Mouse (Mus musculus) cerebellum, postnatal 36 days (tissue): ENCODE data around the gene Ikzf1.

Experiments
- DNase-seq, 2 experiments: peaks; one replicate each; pipeline ENCODE4 v3.0.0; 2021 to 2022; ENCODE audit warnings: mixed read lengths in 2 of 2

The Ikzf1 gene

DNA sequence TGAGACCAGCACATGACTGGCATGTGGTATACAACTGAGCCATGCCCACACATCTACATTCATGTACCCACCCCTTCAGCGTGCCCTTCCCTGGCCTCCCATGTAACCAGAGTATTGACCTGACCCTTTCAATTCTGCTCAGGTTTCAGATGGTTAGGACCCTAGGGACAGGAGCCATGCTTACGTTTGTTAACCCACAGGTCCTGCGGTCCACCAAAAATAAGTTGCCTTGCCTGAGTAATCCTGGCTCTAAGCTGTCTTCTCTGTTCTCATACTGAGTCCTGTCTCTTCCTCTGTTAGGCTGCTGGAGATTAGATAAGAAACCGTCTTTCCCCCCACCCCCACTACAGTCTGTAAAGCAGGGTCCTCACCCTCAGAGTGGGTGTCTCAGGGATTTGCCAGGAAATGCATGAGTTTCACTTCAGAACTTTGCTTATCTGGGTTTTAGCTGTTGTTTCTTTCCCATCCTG, 42.0 kb downstream of the Ikzf1 start:
- no peak for DNase-seq

DNA sequence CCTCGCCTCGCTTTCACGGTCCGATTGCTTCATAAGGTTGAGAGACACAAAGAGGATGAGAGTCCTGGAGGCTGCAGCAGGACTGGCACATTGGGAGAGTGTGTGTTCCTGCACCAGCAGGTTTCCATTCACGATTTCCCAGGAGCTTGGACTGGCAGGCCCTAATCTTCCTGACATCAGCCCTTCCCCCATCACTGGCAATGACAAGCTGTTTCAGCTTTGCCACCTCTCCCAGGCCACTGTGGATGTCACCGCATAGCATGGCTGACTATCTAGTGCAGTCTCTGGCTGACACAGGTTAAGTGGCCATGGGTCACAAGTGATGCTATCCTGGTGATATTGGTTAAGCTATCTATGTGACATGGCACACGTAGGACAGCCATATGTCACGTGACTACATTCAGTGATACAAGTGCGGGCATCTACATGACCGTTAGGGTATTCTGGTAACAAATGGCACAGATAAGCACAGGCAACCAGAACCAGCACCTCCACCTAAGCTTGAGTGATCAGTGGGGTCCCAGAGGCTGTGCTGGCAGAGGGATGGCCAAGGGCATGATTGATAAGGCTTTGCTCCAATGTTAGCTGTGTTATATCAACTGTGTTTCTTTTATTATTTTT, 43.2 kb downstream of the Ikzf1 start:
- no peak for DNase-seq

DNA sequence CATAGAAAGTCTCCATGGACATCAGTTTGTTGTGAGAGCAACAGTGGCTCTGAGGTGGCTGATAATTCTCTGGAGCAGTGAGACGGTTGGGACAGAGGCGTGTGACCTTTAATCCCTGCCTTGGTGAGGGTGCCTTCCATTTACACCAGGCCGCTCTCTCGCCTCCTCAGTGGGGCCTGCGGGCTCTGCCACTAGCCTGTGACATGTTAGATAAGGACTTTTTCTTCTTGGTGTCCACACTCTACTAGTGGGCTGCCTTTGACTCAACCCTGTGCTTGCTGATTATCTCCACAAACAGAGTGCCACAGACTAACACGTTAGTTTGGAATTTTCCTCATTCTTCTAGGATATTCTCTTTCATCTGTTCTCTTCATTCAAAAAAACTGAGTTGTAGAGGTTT, 44.4 kb downstream of the Ikzf1 start:
- DNase-seq, result no peak

DNA sequence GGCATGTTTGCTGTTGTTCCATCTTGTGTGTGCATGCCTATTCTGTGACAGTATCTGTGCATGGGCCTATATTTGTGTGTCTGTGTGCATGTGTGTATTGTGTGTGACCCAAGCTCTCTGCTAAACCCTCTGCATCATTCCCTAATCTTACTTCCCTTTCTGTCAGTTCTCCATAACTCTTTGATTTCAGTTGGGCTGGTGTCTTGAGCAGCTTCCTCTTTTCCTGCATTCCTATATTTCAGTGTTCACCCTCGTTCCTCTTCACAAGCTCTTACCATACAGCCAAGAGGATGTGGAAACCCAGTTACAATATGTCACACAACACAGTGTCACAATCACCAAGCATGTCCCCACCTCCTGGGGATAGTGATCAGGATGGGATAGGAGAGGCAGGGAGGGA, 45.3 kb downstream of the Ikzf1 start:
- no peak for DNase-seq

DNA sequence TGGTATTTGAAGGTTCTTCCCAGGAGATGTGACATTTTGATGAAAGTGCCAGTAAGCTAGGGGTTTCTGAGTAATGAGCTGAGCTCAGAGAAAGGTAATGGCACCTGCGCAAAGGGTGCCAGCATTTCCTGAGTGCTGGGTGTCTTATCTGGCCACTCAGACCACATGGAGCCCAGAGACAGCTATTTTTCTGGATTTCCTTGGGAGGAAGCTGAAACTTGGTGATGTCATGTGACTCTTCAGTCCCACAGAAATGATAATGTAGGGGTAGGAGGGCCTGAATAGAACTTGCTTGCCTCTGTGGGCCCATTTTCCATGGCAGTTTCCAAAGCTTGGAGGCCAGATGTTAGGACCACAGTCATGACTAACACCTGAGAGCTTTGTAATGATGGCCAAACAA, 46.9 kb downstream of the Ikzf1 start:
- no peak for DNase-seq

DNA sequence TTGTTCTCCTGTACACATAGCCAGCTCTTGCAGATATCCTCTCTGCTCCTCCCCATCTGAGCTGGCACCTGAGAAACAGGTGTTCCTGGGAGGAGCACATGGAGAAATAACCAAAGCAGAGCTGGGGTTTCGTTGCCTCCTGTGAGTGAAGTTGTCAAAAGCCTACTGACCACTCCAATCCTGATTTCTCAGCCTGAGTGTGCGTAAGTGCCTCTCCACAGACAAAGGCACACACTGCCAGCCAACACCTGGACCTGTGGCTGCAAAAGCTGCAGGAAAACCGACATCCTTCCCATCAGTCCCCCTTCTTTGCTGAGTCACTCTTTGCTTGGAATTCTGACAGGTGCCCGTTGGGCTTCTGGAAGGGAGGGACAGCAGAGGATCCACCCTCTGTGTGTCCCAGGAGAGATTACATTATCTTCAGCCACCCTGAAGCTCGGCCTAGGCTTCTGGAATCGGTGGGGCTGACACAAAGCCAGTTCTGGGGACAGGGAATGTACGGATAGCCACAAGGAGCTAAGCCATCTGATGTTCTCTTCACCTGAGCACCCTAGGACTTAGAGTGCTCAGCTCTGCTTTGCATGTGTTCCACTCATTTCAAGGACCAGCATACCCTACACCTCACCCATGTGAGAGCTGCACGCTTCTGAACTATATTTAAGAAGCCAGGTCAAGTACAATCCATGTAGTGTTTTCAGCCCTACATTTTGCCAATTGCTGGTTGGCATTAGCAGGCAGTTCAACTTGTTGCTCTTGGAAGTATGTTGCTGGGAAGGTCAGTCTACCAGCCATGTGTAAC, 48.4 kb downstream of the Ikzf1 start:
- no peak for DNase-seq

DNA sequence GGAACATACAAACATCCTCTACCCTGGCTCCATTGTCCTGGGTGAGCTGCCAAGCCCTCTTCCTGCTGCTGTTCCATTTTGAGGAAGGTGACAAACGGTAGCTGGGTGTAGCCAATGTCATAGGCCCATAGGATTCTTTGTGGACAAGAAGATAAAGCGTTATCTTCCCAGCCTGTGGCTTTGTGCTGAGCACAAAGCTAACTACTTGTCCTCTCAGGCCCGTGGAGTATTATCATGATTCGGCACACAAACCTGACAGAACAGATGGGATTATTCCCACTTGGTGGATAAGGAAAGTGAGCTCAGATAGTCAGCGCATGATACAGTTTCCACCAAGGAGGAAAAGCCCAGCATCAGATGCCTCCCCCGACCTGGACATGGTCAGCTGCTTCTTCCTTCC, 50.4 kb downstream of the Ikzf1 start:
- no peak for DNase-seq

DNA sequence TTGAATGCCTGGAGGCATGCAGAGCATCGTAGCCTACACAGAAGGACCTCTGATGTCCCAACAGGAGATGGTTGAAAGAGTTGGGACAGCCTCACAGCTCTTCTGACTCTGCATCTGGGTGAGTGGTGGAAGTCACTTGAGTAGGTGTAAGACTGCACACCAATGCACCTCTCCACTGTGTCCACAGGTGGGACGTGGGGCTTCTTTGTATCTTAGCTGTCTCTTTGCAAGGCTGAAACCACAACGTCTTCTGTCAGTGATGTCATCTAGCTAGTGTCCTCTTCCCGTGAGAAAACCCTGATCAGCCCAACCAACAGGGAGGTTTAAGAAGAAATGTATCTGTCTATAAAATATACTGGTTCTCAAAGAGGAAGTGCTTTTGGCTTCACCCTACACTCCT, 52.1 kb downstream of the Ikzf1 start:
- DNase-seq, result no peak

DNA sequence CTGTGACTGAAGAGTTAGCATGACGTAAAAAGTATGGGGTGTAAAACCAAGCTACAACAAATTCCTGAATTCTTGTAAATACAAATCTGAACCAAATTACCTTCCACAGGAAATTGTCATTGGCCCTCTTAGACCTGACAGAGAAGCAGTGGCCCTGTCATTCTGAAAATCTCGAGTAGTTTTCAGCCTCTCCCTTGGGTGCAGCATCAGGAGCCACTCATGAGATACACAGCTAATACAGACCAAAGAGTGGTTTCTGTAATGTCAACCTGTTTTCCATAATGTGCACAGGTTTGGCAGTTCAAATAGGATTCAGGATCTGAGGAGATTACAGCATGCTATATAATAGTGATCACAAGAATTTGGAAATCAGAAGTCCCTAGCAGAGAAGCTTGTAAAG, 52.8 kb downstream of the Ikzf1 start:
- no peak for DNase-seq

DNA sequence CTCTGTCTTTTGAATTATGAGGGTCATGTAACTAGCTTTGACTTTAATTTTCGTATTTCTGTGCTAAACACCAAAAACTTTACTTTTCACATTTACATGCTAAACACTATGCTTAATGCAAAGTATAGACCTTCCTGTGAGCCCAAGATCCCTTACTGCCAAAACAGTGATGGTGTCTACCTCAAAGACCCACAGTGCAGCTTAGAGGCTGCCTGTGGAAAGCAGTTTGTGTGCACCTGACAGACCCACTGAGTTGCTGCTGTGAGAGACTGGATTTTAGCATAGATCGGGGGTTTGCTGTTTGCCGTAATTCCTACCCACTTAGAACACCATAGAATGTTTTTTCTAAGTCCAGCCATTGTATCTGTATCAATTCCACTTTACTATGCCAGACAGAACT, 54.3 kb downstream of the Ikzf1 start:
- DNase-seq, result no peak

DNA sequence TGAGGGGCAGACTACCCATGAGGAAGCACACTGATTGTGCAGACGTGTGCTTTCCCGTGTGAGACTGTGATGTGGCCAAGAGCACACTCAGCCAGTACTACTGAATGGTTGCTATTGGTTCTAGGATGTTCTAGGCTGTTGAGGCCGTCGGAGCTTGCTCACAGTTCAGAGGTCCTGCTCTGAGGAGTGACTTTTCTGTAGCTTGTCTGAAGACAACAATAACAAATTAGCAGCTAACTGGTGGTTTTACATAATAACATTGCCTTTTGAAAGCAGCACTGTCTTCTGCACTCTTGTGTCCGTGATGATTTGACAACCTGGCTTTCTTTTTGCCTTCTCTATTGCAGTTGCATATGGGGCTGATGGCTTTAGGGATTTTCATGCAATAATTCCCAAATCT, 55.8 kb downstream of the Ikzf1 start:
- no peak for DNase-seq

DNA sequence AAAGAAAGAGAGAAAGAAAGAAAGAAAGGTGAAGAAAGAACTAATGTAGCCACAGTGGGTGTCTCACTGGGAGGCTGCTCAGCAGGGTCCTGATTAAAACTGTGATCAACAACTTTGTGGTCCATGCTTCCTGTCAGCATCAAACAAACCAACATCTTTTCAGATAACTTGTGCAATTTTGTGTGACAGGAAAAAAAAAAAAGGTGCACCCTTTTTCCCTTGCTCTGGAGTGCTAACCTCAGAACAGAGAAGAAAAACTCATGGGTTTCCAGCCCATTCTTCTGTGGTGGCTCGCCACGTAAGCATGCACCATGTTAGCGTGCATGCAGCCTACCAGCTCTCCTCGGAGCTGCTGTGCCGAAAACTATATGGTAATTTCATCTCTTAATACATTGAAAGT, 56.8 kb downstream of the Ikzf1 start:
- DNase-seq, result no peak

DNA sequence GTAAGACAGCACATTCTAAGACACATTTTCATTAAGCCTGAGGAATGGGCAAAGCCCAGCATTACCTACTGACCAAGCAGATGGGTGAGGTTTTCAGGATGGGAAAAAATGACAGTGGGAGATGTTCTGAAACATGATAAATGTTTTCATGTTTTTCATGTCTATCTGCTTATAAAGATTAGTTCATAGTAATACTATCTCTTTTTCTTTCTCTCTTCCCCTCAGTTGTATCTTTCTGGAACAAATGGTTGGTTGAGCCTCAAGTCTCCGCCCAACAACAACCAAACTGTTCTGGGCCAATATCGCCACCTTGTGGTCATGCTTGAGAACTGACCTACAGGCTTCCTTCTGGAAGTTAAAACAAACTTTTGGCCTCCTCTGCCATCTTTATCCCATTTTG, 57.8 kb downstream of the Ikzf1 start:
- DNase-seq, result no peak

DNA sequence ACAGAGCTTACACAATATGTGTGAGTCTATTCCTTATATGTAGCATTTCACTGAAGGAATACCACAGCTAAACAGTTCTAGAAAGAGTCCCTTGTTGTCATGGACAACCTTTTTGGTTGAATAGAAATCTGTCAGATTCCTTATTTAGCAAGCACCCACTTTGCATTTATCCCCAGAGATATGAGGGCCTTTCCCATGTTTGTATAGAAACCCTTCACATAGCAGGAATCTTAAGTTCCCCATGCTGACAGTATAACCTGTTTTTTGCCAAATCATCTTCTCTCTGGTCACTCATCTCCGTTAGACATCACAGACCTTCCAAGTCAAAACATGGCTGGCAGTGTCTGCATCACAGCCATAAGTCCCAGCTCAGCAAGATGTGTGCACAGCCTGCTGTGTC, 59.4 kb downstream of the Ikzf1 start:
- no peak for DNase-seq

DNA sequence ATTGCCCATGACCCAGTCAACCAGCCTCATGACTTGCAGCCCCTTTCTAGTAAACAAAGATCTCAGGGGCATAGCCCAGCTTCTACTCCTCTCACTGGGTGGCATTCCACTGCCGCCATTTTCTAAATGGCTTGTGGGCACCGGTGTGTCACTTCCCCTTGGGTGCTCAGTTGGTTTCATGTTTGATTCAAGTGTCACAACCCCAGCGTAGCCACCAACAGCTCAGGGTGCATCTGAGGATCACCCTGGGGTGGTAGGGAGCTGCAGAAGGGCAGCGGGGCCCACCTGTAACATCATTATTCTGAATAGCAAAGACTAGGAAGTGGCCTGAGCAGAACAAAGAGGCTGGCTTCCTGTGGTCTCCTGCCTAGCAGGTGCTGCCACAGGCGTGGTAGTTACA, 66.3 kb downstream of the Ikzf1 start:
- no peak for DNase-seq

DNA sequence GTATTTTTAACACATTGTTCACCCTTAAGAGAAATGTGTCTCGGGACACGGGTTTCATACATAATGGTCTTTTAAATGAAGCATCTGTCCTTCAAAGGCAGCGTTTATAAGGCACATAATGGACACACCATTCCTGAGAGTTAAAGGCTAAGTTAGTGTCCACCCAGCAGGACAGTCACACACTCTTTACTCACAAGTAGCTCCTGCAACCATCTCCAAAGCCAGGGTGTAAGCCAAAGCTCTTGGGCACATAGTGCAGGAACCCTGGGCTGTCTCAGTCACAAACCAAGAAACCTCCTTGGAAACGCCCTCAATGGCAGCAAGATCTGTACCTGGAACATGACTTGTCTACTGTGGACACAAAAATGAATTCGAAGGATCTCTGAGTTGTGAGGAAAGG, 68.1 kb downstream of the Ikzf1 start:
- no peak for DNase-seq

DNA sequence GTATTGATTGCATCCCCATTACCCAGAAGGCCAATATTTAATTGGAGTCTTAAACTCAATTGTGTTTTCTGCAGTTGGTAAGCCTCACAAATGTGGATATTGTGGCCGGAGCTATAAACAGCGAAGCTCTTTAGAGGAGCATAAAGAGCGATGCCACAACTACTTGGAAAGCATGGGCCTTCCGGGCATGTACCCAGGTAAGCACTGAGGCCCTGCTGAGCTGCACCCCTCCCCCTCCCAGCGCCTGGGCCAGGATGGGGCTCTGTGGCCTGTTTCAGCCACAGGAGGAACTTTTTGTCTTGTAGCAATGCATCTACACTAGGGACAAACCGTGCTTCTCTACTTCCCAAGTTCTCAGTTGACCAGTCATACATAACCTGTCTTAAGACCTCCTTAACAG, 73.3 kb downstream of the Ikzf1 start:
- no peak for DNase-seq

DNA sequence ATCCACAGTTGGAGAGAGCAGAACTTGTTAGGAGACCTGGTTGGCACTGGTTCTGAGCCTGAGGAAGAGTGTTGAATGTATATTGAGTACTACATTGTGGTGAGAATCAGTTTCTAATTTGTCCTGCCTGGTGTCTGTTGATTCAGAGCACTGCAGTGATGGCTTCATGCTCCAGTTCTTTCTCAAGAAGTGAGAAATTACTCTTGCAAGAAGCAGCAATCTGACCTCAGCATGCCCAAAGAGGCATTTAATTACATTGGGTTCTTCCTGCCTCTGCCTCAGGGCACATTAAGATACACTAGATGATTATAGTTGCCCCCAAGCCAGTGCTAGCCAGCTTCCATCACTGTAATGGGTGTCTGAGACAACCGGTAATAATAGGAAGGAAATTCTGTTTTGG, 74.1 kb downstream of the Ikzf1 start:
- DNase-seq, result no peak

DNA sequence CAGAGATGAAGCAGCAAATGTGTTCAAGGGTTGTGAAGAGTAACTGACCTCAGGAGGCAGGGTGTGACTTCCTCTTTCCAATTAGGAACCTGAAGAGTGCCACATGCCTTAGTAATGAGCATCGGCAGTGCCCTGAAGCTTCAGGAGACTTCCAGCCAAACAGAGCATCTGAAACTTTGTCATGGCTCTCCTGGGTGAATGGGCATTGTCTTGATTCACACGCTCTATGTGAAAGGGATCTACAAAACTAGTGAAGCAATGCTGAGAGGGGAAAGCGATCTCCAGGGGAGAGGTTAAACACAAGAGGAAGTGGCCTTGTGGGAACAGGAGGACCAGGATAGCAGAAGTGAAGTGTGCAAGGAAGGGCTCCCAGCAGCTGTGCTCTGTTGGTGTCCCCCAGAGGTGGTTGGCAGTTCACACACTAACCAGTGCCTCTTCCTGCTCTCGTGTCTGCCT, 78.4 kb downstream of the Ikzf1 start:
- DNase-seq, result no peak

DNA sequence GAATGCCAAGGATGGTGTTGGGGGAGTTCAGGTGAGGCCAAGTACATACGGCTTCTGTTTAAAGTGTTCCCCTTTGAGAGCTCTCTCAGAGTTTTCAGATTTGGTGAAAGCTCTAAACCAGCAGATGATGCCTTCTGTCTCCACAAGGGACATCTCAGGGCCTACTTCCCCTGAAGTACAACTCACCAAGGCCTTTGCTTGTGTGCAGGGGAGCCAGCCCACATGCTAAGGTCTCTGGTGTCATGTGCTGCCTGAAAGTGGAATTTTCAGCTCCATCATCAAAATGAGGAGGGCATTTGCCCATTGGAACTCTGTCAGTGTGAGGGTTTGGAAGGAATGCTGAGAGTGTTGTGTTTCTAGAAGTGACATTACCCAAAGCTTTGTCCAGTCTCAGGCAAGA, 80.6 kb downstream of the Ikzf1 start:
- DNase-seq, result no peak

DNA sequence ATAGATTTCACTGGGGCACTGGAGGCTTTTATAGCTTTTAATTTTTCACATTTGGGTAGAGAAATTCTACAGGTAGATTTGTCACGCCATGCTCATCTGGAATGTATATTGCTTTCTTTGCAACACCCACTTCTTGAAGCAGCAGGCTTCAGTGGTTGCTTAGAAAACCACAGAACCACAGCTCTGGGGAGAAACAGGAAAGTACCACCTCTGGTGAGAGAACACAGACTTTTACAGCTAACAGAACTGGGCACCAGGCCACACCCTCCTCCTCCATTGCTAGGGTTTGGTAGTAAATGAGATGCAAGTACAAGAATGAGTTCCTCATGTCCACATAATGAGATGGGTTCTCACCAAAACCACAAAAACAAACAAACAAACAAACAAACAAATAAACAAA, 81.3 kb downstream of the Ikzf1 start:
- DNase-seq, result no peak

DNA sequence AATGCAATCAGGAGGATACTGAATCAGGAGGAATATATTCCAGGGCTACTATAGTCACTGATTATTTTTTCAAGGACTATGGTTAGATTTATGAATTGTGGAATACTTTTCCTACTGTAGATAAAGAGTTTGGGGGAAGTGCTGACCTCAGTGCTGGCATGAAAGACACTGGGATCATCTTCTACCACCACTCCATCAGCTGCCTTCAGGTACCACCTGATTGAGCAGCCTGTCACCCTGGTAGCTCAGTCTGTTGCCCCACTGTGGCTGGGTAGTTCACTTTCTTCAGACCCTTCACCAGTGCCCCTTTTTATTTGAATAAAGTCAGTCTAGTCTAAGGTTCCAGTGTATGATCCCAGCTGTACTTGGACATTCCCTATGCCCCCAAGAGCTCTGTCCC, 81.9 kb downstream of the Ikzf1 start:
- DNase-seq, result no peak

DNA sequence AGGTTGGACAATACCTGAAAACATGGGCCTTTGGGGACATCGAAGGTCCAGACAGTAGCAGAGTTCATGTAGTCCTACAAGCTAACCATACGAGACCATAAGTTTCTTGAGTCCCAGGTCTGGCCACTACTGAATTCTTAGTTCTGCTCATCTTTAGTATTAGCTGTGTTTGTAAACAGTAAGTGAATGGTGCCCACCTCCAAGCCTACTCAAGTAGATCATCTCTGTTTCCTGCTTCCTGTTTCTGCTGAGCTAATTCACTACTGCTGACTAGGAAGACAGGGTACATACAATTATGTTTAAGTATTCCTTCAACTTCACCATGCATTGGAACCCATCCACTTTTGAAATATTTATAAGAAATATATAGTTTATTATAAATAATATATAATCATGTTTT, 83.3 kb downstream of the Ikzf1 start:
- no peak for DNase-seq

DNA sequence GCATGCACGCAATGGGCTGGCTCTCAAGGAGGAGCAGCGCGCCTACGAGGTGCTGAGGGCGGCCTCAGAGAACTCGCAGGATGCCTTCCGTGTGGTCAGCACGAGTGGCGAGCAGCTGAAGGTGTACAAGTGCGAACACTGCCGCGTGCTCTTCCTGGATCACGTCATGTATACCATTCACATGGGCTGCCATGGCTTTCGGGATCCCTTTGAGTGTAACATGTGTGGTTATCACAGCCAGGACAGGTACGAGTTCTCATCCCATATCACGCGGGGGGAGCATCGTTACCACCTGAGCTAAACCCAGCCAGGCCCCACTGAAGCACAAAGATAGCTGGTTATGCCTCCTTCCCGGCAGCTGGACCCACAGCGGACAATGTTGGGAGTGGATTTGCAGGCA, 84.5 kb downstream of the Ikzf1 start:
- no peak for DNase-seq

DNA sequence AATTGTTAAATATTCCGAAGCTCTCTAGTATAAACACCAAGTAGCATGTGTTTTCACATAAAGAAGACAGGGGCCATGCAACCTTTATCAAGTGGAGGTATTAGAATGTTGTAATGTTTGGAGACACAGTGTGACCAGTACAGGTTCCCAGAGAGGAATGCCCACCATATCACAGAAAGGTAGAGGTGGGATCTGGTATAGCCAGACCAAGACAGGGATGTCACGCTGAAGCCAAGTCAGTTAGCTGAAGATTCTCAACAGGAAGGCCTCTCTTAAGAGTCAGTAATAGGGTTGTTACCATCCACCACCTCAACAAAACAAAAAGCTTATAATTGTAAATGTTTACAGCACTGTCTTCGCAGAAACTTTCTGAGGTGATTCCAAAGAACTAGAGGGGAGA, 85.9 kb downstream of the Ikzf1 start:
- DNase-seq, result no peak
